Comparison of ENCODE assay signal across 36 mouse cellular contexts in genomic region chr5:107373256-107373655, GRCm38 (mm10). TPM values are rescaled to one million over a fixed set of nuclear protein-coding genes. Genes with fewer than 3 reads are reported as not detected.
DNase-seq lines count a peak whose midpoint lies in the region; ATAC-seq and TF ChIP-seq lines count a peak whose summit lies in the region.
"Had no signal": no experiment of that assay in that cellular context is flagged by ENCODE, and none has a peak within 500 bp of the region (broad histone marks: within the 10 kb centered on the region; RNA-seq: fewer than 3 reads in every experiment).

No protein-coding gene starts in this region.

- H3K4me3 ChIP-seq in forebrain, postnatal 0 days (ENCODE audit: low read depth, low read length): no peak overlapping the region
- H3K4me3 ChIP-seq in kidney, adult 2 months (ENCODE audit: insufficient read depth, low read depth, low read length): no peak overlapping the region
- H3K4me3 ChIP-seq: forebrain, embryonic 15.5 days; gastrocnemius, adult 2 months; hindbrain, embryonic 13.5 days; liver, embryonic 12.5 days; midbrain, embryonic 10.5 days; midbrain, embryonic 15.5 days; neural tube, embryonic 12.5 days had no signal

- H3K4me2 ChIP-seq in forebrain, postnatal 0 days (ENCODE audit: low read depth): no peak overlapping the region
- H3K4me2 ChIP-seq: forebrain, embryonic 15.5 days; hindbrain, embryonic 13.5 days; liver, embryonic 12.5 days; midbrain, embryonic 15.5 days; neural tube, embryonic 12.5 days had no signal

- DNase-seq in thymus, postnatal 10 days (ENCODE audit: low spot score in 2 of 2): peak; percentile 54 to 62
- no peak for DNase-seq in urinary bladder, postnatal 25 days (ENCODE audit: low spot score)
- no peak for DNase-seq in urinary bladder, postnatal 10 days (ENCODE audit: low spot score)
- no peak for DNase-seq in forebrain, postnatal 0 days
- no peak for DNase-seq in kidney, adult 2 months
- DNase-seq: adrenal gland, postnatal 14 days; cerebellum, adult 2 months; cerebellum, postnatal 14 days; gastrocnemius, adult 2 months; gastrocnemius, postnatal 36 days; kidney, adult 9 months; kidney, postnatal 10 days; layer of hippocampus, postnatal 36 days; left cerebral cortex, postnatal 4 days; lung, adult 18-20 months; lung, postnatal 4 days; right cerebral cortex, postnatal 4 days had no signal

- no peaks in the 10 kb centered on the region for H3K27me3 ChIP-seq in forebrain, postnatal 0 days (ENCODE audit: insufficient read depth, low read length)
- H3K27me3 ChIP-seq in kidney, adult 2 months (replicated peaks; ENCODE audit: control insufficient read depth, insufficient read depth, low read length): no peaks in the 10 kb centered on the region
- H3K27me3 ChIP-seq: forebrain, embryonic 15.5 days; hindbrain, embryonic 13.5 days; liver, embryonic 12.5 days; midbrain, embryonic 15.5 days; neural tube, embryonic 12.5 days had no signal

- H3K27ac ChIP-seq in forebrain, postnatal 0 days (ENCODE audit: low read depth, low read length): no peak overlapping the region
- H3K27ac ChIP-seq in kidney, adult 2 months (ENCODE audit: insufficient read depth, low read depth, low read length): no peak overlapping the region
- H3K27ac ChIP-seq: forebrain, embryonic 15.5 days; gastrocnemius, adult 2 months; hindbrain, embryonic 13.5 days; liver, embryonic 12.5 days; midbrain, embryonic 10.5 days; midbrain, embryonic 15.5 days; neural tube, embryonic 12.5 days; stomach, postnatal 0 days had no signal

- H3K9me3 ChIP-seq in forebrain, postnatal 0 days (ENCODE audit: low read length): no peaks in the 10 kb centered on the region
- H3K9me3 ChIP-seq: forebrain, embryonic 15.5 days; hindbrain, embryonic 13.5 days; liver, embryonic 12.5 days; midbrain, embryonic 10.5 days; midbrain, embryonic 15.5 days; neural tube, embryonic 12.5 days had no signal

- 90% methylated on average over 4 of the region's 4 CpGs for WGBS in forebrain, postnatal 0 days
- WGBS in kidney, adult 2 months: 92% methylated on average over 4 of the region's 4 CpGs

- no peak overlapping the region for H3K9ac ChIP-seq in forebrain, postnatal 0 days
- H3K9ac ChIP-seq: forebrain, embryonic 15.5 days; hindbrain, embryonic 13.5 days; liver, embryonic 12.5 days; midbrain, embryonic 15.5 days; neural tube, embryonic 12.5 days had no signal

- peak; percentile 90 for ATAC-seq in common myeloid progenitor, adult 5-6 weeks (replicated peaks; ENCODE audit: low read depth, poor library complexity, severe bottlenecking)
- ATAC-seq in megakaryocyte-erythroid progenitor cell, adult 5-6 weeks (replicated peaks; ENCODE audit: low FRiP score, low TSS enrichment, poor library complexity, severe bottlenecking): 0 out of 2 replicates have a peak, but pooled peaks have one; percentile 52
- no peak for ATAC-seq in forebrain, postnatal 0 days
- ATAC-seq: forebrain, embryonic 15.5 days; intestine, embryonic 16.5 days; liver, embryonic 12.5 days; lung, postnatal 0 days; midbrain, embryonic 15.5 days had no signal

- TF ChIP-seq POLR2A in kidney, adult 2 months (IDR thresholded peaks at IDR 0.05; ENCODE audit: low read depth, low read length): no peak

- peaks cover 10% of the 10 kb centered on the region; the same call in 1 of the 2 replicates for H3K36me3 ChIP-seq in forebrain, postnatal 0 days (ENCODE audit: insufficient read depth)
- no peaks in the 10 kb centered on the region for H3K36me3 ChIP-seq in kidney, adult 2 months (ENCODE audit: control insufficient read depth, insufficient read depth, low read length)
- H3K36me3 ChIP-seq: forebrain, embryonic 15.5 days; liver, embryonic 12.5 days; midbrain, embryonic 10.5 days; midbrain, embryonic 15.5 days; neural tube, embryonic 12.5 days had no signal

- H3K4me1 ChIP-seq in forebrain, postnatal 0 days (ENCODE audit: insufficient read depth): no peaks in the 10 kb centered on the region
- H3K4me1 ChIP-seq in kidney, adult 2 months (ENCODE audit: control insufficient read depth, insufficient read depth, low read length): peaks cover 2% of the 10 kb centered on the region; the same call in 1 of the 2 replicates
- H3K4me1 ChIP-seq: forebrain, embryonic 15.5 days; liver, embryonic 12.5 days; midbrain, embryonic 15.5 days; neural tube, embryonic 12.5 days had no signal

- no peak for TF ChIP-seq CTCF in forebrain, postnatal 0 days (IDR thresholded peaks at IDR 0.05; ENCODE audit: low read depth)
- TF ChIP-seq CTCF in kidney, adult 2 months (conservative IDR thresholded peaks at IDR 0.05; ENCODE audit: insufficient read depth, insufficient read length, low read depth, low read length): no peak

RNA-seq across cellular contexts. Expression of gene Ephx4, which starts 29.3 kb away (rescaled TPM):
- total RNA-seq in common myeloid progenitor, adult 5-6 weeks (2017): not detected in 2 replicates
- not detected in 2 replicates for total RNA-seq in megakaryocyte-erythroid progenitor cell, adult 5-6 weeks (2014; fragmentation: Nextera tagmentation)
- not detected in 2 replicates for total RNA-seq in megakaryocyte-erythroid progenitor cell, adult 5-6 weeks (2017)
- total RNA-seq in forebrain, postnatal 0 days (2014; rRNA removed): 12.9 and 15.4 TPM in 2 replicates
- 18.0 and 20.2 TPM in 2 replicates for polyA plus RNA-seq in forebrain, postnatal 0 days (2015; fragmentation: Nextera tagmentation; extraction: Ambion mirVana)
- polyA plus RNA-seq in kidney, adult 2 months (2012; rRNA removed): 0.18 and 0.22 TPM in 2 replicates
- polyA plus RNA-seq: liver, embryonic 12.5 days had no signal

RNA-seq across cellular contexts. Expression of gene Brdt, which starts 42.3 kb away (rescaled TPM):
- total RNA-seq in common myeloid progenitor, adult 5-6 weeks (2017): 0.73 TPM in 1 of 2 replicates, not detected in the other
- 0.11 and 0.15 TPM in 2 replicates for total RNA-seq in megakaryocyte-erythroid progenitor cell, adult 5-6 weeks (2014; fragmentation: Nextera tagmentation)
- 0.85 TPM in 1 of 2 replicates, not detected in the other for total RNA-seq in megakaryocyte-erythroid progenitor cell, adult 5-6 weeks (2017)
- 4.3 and 4.6 TPM in 2 replicates for total RNA-seq in forebrain, postnatal 0 days (2014; rRNA removed)
- polyA plus RNA-seq in forebrain, postnatal 0 days (2015; fragmentation: Nextera tagmentation; extraction: Ambion mirVana): 2.1 and 2.3 TPM in 2 replicates
- polyA plus RNA-seq in kidney, adult 2 months (2012; rRNA removed): 0.72 and 0.75 TPM in 2 replicates

RNA-seq across cellular contexts. Expression of gene Lpcat2b, which starts 58.1 kb away (rescaled TPM):
- total RNA-seq in common myeloid progenitor, adult 5-6 weeks (2017): not detected in 2 replicates
- total RNA-seq in megakaryocyte-erythroid progenitor cell, adult 5-6 weeks (2014; fragmentation: Nextera tagmentation): not detected in 2 replicates
- not detected in 2 replicates for total RNA-seq in megakaryocyte-erythroid progenitor cell, adult 5-6 weeks (2017)
- not detected in 2 replicates for total RNA-seq in forebrain, postnatal 0 days (2014; rRNA removed)
- polyA plus RNA-seq in forebrain, postnatal 0 days (2015; fragmentation: Nextera tagmentation; extraction: Ambion mirVana): 0.05 TPM in 1 of 2 replicates, not detected in the other
- not detected in 2 replicates for polyA plus RNA-seq in kidney, adult 2 months (2012; rRNA removed)
- total RNA-seq: adrenal gland, postnatal 14 days; gastrocnemius, adult 2 months; gastrocnemius, postnatal 36 days; heart, adult 8-10 months; heart, postnatal 25 days; left cerebral cortex, postnatal 4 days had no signal
- polyA plus RNA-seq: embryonic facial prominence, embryonic 11.5 days; forebrain, embryonic 15.5 days; heart, embryonic 14.5 days; hindbrain, embryonic 13.5 days; intestine, embryonic 16.5 days; large intestine, adult 2 months; limb, embryonic 14.5 days; liver, embryonic 12.5 days; lung, postnatal 0 days; midbrain, embryonic 10.5 days; midbrain, embryonic 15.5 days; neural tube, embryonic 12.5 days; spleen, adult 2 months; stomach, postnatal 0 days; urinary bladder, adult 2 months had no signal

Comparison
In these comparisons a context has a peak if more than half of its experiments do, and no peak if none do; other contexts are left out.
1. DNase-seq: peak in thymus, postnatal 10 days (2 of 2); none in urinary bladder, postnatal 25 days (single experiment), urinary bladder, postnatal 10 days (single experiment), forebrain, postnatal 0 days (single experiment) and kidney, adult 2 months (single experiment).
2. RNA of gene Ephx4, which starts 29.3 kb away (total RNA-seq): 12.9 to 15.4 TPM in forebrain, postnatal 0 days; not detected in common myeloid progenitor, adult 5-6 weeks and not detected in megakaryocyte-erythroid progenitor cell, adult 5-6 weeks; every median in the first group is over 10 times any median in the second.